Mouse (Mus musculus): Measurements from ENCODE around the gene Vstm2b. TPM values are rescaled to one million over a fixed set of nuclear protein-coding genes. Genes with fewer than 3 reads are reported as not detected.

The Vstm2b gene
- polyA plus RNA-seq, 1 experiment from 2014 or later: 8.2 TPM

- no peaks in the 10 kb centered on the region for H3K4me1 ChIP-seq
- H3K36me3 ChIP-seq: no peaks in the 10 kb centered on the region
- H3K4me2 ChIP-seq (replicated peaks): no peak overlapping the region
- no peak overlapping the region for H3K27ac ChIP-seq
- no peak for ATAC-seq (ENCODE audit: low FRiP score, low read depth)
- no peak overlapping the region for H3K4me3 ChIP-seq
- H3K9me3 ChIP-seq: no peaks in the 10 kb centered on the region
- no peaks in the 10 kb centered on the region for H3K27me3 ChIP-seq
- whole genome bisulfite sequencing: 84% methylated on average over 3 of the region's 3 CpGs
- no peak overlapping the region for H3K9ac ChIP-seq
Measured at GRCm38 (mm10) chr7:40916761-40917160, 18.6 kb downstream of the Vstm2b start.

DNA sequence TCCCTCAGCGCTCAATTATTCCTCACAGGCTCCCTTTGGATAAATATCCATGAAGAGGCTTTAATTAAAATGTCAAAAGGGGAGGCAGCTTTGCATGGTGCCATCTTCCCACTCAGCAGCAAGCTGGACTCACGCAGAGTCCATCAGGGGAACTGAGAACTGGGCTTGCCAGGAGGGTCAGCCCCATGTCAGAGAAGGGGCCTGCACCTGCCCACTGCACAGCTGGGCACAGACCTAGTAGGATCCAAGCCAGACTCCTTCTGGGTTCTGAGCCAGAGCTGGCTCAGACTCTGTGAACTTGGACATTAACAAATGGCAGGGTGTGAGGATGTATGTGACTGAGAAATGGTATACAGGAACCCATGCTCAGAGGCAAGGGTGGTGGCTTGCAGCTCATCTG, 22.0 kb downstream of the Vstm2b start:
- ATAC-seq (ENCODE audit: low FRiP score, low read depth): no peak
- Histone ChIP-seq H3K9ac (no peak overlapping the region), H3K36me3 (no peaks in the 10 kb centered on the region), H3K4me2 (replicated peaks) (no peak overlapping the region), H3K27ac (no peak overlapping the region), H3K4me1 (no peaks in the 10 kb centered on the region), H3K4me3 (no peak overlapping the region), H3K27me3 (no peaks in the 10 kb centered on the region), H3K9me3 (no peaks in the 10 kb centered on the region)
- 90% methylated on average over 2 of the region's 2 CpGs for WGBS

DNA sequence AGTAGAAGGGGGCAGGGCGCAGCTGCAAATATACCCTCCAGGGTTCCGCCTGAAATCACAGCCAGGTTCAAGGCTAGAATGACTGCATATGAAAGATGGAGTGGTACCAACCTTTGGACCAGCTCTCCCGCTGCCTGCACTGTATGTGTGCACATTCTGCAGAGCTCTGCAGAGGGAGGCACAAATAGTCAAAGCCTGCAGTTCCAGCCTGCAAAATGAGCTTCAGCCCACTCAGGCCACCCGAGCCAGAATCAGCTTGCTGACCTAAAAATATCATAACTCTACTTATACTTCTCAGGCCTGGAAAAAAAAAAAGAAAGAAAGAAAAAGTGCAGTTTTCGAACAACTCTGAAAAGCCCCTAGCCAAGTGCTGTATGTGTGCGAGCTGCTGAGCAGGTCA, 23.2 kb downstream of the Vstm2b start:
- H3K4me3 ChIP-seq: no peak overlapping the region
- H3K27me3 ChIP-seq: no peaks in the 10 kb centered on the region
- no peak overlapping the region for H3K4me2 ChIP-seq (replicated peaks)
- no peak overlapping the region for H3K9ac ChIP-seq
- WGBS: 79% methylated on average over 6 of the region's 6 CpGs
- no peak for ATAC-seq (ENCODE audit: low FRiP score, low read depth)
- H3K4me1 ChIP-seq: no peaks in the 10 kb centered on the region
- no peak overlapping the region for H3K27ac ChIP-seq
- no peaks in the 10 kb centered on the region for H3K36me3 ChIP-seq
- no peaks in the 10 kb centered on the region for H3K9me3 ChIP-seq

DNA sequence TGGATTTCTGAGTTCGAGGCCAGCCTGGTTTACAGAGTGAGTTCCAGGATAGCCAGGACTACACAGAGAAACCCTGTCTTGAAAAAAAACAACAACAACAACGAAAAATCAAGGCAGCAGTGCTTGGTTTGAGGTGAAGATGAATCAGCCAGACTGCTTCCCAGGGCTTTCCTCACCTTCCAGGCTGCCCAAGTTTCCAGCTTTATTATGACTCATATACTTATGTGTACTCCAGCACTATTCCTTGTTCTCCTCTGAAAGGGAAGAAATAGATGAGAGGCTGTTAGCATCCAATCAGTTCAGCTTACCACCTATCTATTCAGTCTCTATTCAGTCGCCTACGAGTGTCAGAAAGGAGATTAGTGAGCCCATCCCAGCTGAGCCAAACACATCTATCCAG, 24.7 kb downstream of the Vstm2b start:
- 79% methylated on average over 4 of the region's 4 CpGs for WGBS
- no peak for ATAC-seq (ENCODE audit: low FRiP score, low read depth)
- no peak overlapping the region for H3K27ac ChIP-seq

GRCm38 (mm10) chr7:40928391-40928790, 30.3 kb downstream of the Vstm2b start:
- Histone ChIP-seq H3K36me3 (no peaks in the 10 kb centered on the region), H3K4me1 (no peaks in the 10 kb centered on the region), H3K27me3 (no peaks in the 10 kb centered on the region), H3K4me2 (replicated peaks) (no peak overlapping the region), H3K9me3 (no peaks in the 10 kb centered on the region), H3K9ac (no peak overlapping the region), H3K27ac (no peak overlapping the region), H3K4me3 (no peak overlapping the region)
- 85% methylated on average over 2 of the region's 2 CpGs for WGBS
- ATAC-seq (ENCODE audit: low FRiP score, low read depth): no peak

More for the DNA sequence above, 24.7 kb downstream of the Vstm2b start:
- no peaks in the 10 kb centered on the region for H3K36me3 ChIP-seq
- no peak overlapping the region for H3K9ac ChIP-seq
- H3K9me3 ChIP-seq: no peaks in the 10 kb centered on the region
- no peaks in the 10 kb centered on the region for H3K4me1 ChIP-seq
- H3K4me2 ChIP-seq (replicated peaks): no peak overlapping the region
- H3K4me3 ChIP-seq: no peak overlapping the region
- no peaks in the 10 kb centered on the region for H3K27me3 ChIP-seq

DNA sequence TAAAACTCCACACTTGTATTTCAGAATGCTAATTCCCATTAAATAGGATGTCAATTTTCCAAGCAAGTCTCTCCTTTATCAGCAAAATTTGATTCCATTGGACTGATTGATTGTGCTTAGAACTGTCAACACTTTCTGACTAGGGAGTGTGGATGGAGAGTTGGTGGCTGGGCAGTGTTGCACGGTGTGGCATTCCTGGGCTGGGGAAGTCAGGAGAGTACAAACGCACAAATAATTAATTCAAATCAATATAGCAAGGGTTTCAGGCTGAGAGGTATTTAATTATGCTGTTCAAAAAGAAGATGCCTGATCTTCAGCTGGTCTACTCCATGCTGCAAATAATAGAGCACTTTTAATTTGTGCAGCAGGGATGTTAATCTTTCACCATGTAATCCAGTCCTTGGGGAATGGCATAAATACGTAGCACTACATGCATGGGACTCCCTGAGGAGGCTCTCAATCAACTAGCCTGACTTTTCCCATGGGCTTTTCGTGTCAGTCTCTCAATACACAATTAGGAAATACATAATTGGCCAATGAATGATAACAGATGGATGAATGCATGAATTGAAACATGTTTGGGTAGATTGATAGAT, 38.6 kb downstream of the Vstm2b start:
- H3K27ac ChIP-seq: no peak overlapping the region
- no peaks in the 10 kb centered on the region for H3K4me1 ChIP-seq
- H3K4me3 ChIP-seq: no peak overlapping the region
- no peaks in the 10 kb centered on the region for H3K36me3 ChIP-seq
- no peak overlapping the region for H3K9ac ChIP-seq
- H3K4me2 ChIP-seq (replicated peaks): no peak overlapping the region
- no peaks in the 10 kb centered on the region for H3K27me3 ChIP-seq
- no peaks in the 10 kb centered on the region for H3K9me3 ChIP-seq
- no peak for ATAC-seq (ENCODE audit: low FRiP score, low read depth)
- WGBS: 69% methylated on average over 4 of the region's 4 CpGs

DNA sequence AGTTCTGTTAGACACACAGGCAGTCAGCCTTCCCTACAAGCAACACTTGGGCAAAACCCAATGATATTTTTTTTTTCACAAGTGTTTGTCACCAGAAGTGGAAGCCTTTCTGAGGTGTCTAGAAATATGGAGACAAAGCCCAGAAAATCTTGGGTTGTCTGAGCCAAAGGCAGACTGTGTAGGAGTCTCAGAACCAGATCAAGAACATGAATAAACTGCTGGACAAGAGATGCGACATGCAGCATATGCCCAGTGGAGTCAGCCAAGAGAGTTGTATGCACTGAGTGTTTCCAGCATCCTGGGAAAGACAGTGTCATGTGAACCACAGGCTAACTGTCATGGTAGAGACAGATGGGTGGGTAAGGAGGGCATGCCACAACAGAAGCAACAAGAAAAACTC, 41.2 kb downstream of the Vstm2b start:
- Histone ChIP-seq H3K9ac (no peak overlapping the region), H3K4me2 (replicated peaks) (no peak overlapping the region), H3K27me3 (no peaks in the 10 kb centered on the region), H3K9me3 (no peaks in the 10 kb centered on the region), H3K4me3 (no peak overlapping the region), H3K4me1 (no peaks in the 10 kb centered on the region), H3K27ac (no peak overlapping the region), H3K36me3 (no peaks in the 10 kb centered on the region)
- WGBS: 83% methylated on average over 1 of the region's 1 CpGs
- ATAC-seq (ENCODE audit: low FRiP score, low read depth): no peak

- no peaks in the 10 kb centered on the region for H3K9me3 ChIP-seq
- H3K4me2 ChIP-seq (replicated peaks): no peak overlapping the region
- H3K4me1 ChIP-seq: no peaks in the 10 kb centered on the region
- 54% methylated on average over 3 of the region's 3 CpGs for WGBS
- H3K4me3 ChIP-seq: no peak overlapping the region
- H3K9ac ChIP-seq: no peak overlapping the region
- H3K36me3 ChIP-seq: no peaks in the 10 kb centered on the region
- no peak overlapping the region for H3K27ac ChIP-seq
- no peak for ATAC-seq (ENCODE audit: low FRiP score, low read depth)
- no peaks in the 10 kb centered on the region for H3K27me3 ChIP-seq
Measured at GRCm38 (mm10) chr7:40942233-40942935, 44.3 kb downstream of the Vstm2b start.

Other genes starting within 250 kb of the Vstm2b start
- not detected in 2 replicates for gene 4930433I11Rik, start 89.2 kb downstream of the Vstm2b start, polyA plus RNA-seq (2015; fragmentation: Nextera tagmentation; extraction: Ambion mirVana)
- not detected in 2 replicates for gene Gm4884, start 134.4 kb downstream of the Vstm2b start, polyA plus RNA-seq (2015; fragmentation: Nextera tagmentation; extraction: Ambion mirVana)